Mouse (Mus musculus) embryo, embryonic 10 days (tissue): ENCODE results near the gene Dpp6.

Source experiments
- DNase-seq: peaks from one replicate; pipeline ENCODE4 v3.0.0-alpha.2; 2015; ENCODE audit warnings: low spot score

Dpp6 gene

DNA sequence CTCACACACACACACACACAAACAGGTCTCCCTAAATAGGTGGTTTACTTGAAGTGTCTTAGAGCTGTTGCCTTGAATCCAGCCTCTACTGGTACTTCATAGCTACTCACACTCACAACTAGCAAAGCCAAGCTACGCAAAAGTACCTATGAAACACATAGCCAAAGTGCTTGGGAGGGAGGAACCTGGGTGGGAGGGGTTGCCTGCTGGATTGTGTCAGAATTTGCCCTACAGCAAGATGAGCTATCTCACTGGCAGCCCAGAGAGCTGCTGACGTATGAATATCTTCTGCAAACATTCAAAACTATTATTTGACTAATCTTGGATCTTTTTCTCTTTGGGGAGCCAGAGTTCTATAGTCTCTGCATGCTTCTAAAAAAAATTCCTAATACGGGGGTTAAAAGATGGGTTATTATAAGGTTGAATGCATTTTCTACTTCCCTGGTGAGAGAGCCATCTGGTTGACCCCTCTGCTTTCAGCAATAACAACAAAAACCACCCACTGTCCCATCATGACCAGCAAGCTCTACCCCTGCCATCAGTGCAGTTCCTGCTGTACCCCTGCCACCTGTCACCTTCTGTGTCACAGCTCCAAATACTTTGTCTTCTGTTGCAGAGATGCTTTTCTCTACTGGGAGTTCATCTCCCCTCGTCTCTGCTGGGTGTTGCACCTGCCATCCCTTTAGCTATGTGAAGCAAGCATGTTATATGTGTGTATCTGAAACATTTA, 563.8 kb downstream of the Dpp6 start:
- DNase-seq: no peak

GRCm38 (mm10) chr5:27398371-27398770, 581.4 kb downstream of the Dpp6 start:
- no peak for DNase-seq

DNA sequence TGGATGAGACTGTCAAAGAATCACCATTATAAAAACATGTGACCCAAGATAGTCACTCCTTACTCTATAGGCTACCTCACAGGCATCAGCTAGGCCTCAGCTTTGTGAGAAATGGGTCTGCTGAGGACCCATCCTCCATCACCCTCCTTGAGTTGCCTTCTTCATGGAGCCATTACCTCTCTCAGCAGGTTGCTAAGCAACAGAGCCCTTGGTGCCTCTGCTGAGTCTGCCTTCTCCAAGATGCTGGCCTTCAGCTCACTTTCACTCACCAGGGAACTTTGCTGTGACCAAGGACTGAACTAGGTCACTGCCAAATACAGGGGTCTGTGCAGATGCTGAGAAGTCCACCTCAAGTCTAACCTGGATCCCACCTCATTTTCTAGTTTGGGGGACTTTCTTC, 582.1 kb downstream of the Dpp6 start:
- no peak for DNase-seq

DNA sequence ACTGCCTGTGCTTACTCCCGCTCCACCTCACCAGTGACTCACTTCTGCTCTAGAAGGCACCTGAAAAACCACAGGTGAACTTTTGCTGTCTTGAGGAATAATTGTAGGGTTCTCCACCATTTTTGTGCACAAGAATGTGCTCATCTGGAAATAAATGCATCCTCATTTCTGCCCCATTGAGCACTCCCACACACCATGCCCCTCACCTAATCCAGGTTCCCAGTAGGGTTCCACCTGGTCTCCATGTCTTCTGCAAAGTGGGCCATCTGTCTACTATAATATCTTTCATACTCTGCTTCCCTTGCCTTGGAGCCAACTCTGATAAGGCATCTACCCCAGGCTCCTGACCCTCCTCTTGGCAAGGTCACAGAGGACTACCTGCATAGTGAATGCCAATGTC, 585.6 kb downstream of the Dpp6 start:
- DNase-seq: no peak

DNA sequence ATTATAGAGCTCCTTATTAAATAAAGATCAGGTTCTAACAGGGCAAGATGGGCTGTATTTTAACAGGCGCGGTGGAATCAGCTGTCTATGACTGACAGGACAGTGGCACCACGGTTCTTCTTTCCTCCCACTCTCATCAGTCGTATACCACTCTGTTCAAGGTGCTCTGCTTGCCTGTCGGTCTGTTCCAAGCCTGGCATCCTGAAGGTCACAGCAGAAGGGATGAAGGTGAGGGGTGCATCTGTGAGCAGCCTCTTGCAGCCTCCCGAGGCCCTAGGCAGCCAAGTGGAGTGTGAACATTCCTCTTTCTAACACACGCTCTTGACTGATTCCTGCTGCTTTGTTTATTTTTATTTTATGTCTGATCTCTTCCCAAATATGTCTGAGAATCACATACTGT, 591.9 kb downstream of the Dpp6 start:
- no peak for DNase-seq

GRCm38 (mm10) chr5:27413023-27413422, 596.0 kb downstream of the Dpp6 start:
- DNase-seq: no peak

DNA sequence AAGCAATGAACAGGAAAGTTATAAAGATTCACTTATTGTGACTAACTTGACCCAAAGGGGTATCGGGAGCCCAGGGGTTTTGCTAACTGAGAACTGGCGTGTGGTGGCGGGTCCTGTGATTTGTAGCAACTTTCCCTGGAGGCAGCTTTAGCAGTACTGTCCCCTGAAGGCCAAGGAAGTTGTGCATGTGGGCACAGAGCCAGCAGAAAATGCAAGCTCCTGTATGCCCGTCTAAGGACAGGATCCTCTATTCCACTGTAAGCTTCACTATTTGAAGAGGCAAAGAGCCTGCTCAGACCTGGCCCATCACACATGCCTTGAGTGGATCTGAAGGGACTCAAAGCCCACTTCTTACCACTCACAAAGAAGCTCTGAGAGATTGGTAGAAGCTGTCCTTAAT, 598.5 kb downstream of the Dpp6 start:
- DNase-seq: no peak

DNA sequence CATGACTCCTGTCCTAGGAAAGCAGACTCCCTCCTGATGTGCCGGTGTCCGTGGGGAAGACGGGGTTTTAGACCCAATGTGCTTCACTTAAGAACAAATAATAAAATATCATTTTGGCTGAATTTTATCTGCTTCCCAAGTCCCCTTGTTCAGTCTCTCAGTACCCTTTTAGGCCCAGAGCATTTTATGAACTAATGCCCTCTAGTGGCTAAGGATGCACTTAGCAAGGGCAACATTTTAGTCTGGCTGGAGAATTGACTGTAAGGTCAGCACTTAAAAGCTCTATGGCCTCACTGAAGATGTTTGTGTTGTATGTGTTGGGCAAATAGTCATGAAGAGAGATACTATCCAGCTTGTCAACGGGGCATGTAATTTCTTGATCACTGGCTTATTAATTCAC, 599.6 kb downstream of the Dpp6 start:
- peak; percentile 60 for DNase-seq

- DNase-seq: no peak
These were observed 600.4 kb downstream of the Dpp6 start for GRCm38 (mm10) chr5:27417398-27417797.

DNA sequence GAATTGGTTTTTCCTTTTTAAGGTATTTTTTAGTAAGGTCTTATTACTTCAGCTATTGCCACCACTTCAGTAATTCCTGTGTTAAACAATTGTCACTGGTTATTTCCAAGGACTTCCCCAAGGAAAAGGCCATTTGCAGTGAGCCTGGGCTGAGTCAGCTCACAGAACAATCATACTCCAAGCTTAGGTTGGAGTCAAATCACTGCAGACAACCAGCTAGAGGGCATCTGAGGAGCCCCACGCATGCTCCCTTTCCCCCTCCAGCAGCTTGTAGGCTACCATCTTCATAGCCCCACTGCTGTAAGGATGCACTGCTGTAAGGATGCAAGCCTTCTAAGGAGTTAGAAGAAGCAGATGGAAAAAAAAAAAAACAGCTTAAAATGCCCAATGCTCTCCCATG, 601.9 kb downstream of the Dpp6 start:
- DNase-seq: no peak

- no peak for DNase-seq
These were observed 604.2 kb downstream of the Dpp6 start for GRCm38 (mm10) chr5:27421090-27421635.

DNA sequence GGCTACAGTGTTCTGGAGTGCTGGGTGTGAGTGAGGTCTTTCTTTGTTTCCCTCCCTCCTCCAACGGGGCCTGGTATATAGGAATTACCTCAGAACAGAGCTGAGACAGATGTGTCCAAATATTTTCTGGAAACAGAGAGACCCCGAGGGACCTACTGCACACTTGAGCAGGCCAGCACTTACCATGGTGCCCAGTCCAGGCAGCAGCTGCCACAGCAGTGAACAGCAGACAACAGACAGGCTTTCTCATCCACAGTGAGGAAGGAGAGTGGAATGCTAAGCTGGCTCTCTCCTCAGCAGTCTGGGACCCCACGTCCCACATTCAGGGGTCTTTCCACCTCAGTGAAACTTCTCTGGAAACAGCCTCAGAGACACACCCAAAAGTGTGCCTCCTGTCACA, 606.8 kb downstream of the Dpp6 start:
- no peak for DNase-seq

DNA sequence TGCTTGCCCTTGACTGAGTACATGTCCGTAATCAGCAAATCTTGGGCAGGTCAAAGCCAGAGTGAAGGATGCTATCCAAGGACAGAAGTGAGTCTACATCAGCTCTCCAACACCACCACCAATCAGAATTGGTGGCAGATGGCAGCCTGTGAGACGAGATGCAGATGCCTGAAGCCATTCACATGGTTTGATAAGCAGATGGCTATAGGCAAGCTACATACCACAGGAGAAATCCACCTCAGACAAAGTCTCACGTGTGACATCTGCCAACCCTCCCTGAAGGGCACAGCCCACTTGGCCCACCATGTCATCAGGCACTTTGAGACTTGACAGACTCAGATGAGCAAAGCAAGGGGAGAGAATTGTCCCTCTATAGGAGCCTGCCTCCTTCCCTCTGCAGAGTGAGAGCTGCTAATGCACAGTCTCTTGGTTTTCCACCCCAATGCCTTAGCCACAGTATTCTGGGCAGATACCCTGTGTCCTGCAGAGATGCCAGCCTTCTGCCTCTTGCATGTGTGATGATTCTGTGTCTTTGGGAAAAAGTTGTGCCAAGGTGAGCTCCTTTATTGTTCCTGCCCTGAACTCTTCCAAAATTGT, 607.6 kb downstream of the Dpp6 start:
- DNase-seq: no peak

DNA sequence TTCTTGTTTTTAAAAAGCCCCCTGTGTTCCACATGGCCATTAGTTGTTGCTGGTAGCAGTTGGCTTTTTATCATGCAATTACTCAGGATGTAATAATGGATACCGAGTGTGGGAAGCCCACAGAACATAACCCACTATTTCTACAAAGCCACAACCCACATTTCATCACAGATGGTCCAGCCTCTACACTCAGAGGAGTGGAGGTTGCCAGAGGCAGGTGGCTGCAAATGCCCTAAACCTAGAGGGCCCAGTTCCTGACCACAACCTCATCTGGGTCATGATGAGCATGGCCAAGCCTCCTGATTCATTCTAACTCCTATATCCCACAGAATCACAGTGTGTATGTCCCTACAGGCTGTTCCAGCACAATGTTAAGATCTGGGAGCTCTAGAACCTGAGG, 609.2 kb downstream of the Dpp6 start:
- no peak for DNase-seq

DNA sequence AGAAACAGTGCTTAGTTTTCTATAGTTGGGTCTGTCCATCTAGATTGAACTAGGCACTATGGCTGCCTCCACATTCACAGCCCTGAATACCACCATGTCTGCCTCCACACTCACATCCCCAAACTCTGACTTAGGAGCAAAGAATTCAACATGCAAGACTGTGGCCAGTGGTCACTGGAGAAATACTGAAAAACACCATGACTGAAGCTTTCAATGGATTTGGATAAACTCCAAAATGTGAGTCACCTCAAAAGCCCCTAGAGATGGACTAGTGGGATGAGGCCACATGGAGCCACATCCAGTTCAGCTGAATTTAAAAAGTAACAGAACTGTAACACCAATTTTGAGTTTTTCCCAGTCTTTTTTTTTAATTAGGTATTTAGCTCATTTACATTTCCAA, 616.6 kb downstream of the Dpp6 start:
- DNase-seq: no peak

GRCm38 (mm10) chr5:27453201-27453845, 636.3 kb downstream of the Dpp6 start:
- no peak for DNase-seq

DNA sequence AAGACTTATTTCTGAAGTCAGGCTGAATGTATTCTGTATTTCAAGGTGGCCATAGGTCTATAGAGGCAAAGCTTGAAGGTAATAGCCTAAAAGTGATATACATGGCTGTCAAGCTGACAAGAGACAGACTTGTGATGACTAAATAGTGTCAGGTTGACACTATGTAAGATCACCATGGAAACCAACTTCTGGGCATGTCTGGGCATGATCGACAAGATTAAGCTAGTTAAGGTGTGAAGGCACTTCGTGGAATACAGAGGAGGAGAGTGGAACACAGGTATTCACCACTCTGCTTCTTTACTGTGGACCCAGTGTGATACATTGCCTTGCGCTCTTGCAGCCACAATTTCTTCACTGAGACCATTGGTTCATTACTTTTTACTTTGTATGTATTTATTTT, 637.4 kb downstream of the Dpp6 start:
- no peak for DNase-seq

DNA sequence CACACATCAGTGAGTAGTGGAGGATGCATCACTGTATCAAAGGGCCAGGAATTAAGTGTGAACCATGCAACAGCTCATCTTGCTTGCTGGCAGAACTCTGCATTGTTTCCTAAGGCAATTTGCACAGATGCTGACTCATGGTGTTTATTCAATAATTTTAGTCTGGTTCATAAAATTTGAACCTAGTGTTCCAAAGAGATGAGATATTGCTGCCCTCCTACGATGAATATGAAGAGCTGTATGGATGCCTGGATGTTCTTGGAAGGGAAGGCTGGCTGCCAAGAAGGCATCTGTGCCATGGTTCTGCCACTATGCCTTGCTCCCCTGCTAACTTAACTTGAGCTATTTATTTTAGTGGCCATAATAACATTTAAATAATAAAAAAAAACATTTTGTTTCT, 640.0 kb downstream of the Dpp6 start:
- DNase-seq: no peak

DNA sequence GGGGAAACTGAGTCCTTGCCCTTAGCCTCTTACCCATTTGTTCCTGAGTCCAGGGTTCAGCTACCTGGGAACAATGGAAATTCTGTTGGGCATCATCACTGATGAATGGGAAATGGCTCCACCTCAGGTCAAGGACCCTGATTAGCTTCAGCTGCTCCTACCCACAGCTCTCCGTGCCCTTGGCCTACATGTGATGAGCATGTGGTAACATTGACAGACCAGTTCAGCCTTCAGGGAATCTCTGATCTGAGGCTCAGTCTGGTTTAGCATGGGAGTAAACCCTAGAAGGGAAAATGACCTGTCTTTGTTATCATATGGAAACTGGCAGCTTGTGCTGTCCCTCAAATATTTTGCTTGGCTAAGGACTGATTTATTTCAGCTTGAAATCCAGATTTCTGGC, 640.7 kb downstream of the Dpp6 start:
- DNase-seq: no peak

DNA sequence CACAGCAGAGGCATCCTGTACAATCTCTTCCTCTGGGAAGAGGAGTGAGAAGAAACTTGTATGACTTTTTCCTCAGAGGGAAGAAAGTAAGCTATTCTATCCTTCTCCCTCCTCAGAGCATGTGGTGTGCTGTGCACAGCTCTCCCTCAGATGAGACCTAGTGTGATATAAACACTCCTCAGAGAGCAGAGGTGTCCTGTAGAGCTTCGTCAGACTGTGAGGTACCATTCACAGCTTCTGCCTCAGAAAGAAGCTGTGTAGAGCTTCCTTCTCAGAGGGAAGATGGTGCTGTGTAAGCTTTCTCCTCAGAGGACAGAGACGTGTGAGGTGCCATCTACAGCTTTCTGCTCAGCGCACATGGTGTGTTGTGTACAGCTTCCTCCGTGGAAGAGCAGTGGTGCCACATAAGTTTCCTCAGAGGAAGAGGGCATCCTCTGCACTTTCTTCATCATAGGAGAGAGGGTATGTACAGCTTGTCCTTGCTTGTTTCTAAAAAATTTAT, 658.0 kb downstream of the Dpp6 start:
- DNase-seq: no peak

DNA sequence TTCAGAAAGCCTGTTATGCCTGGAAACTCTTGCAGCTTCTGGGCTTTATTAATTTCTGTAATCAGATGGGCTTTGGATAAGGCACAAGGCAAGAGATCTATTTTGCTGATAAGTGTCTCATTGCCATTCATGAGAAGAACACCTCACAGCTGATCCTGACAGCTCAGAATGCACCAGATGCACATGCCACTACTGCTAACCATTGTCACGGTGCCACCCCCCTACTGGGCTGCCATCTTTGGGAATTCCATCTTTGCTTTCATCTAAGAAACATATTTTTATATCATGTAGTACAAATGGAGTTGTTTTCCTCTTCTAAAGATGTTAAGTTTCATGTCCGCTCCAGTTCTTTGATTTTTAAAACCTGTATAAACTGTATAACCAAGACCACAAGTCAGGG, 664.7 kb downstream of the Dpp6 start:
- DNase-seq: no peak

DNA sequence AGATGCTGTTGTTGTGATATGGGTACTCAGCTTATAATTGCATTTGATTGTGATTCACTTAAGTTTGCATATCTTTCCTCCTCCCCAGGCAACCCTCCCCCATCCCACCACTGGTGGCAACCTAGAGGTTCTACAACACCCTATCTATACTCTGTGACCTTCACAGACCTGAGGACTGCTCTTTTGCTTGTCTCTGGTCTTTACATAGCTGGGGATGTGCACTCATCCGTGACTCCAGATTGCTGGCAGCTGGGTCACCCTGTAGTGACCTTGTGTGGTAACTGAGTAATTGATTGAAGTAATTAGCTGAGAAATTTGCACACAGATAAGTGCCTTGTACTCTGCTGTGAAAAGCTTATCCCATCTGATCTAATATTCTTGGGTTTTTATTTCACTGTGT, 669.1 kb downstream of the Dpp6 start:
- DNase-seq: peak; percentile 9

- no peak for DNase-seq
These were observed 673.9 kb downstream of the Dpp6 start for GRCm38 (mm10) chr5:27490942-27491341.
